Mouse (Mus musculus) forebrain, embryonic 16.5 days (tissue): Measurements from ENCODE around the gene Atf2. TPM values are rescaled to one million over a fixed set of nuclear protein-coding genes. Genes with fewer than 3 reads are reported as not detected.
A peak's percentile ranks its signal among the peaks of the same experiment; 100 is the strongest.

Source experiments
- ATAC-seq: fragments of 200-750 bp; cut with Nextera tagmentation; 2 replicates; pipeline ENCODE4 v1.8.0; 2017; ENCODE audit warnings: mild to moderate bottlenecking, moderate library complexity
- H3K27ac ChIP-seq: fragments of 300-500 bp; sonication (generic); 2 replicates; pipeline ENCODE4 v1.5.1; 2014; ENCODE audit warnings: low read length, control low read depth
- H3K27me3 ChIP-seq: fragments of 300-500 bp; sonication (generic); replicated peaks from 2 replicates; pipeline ENCODE4 v1.6.1; 2014; ENCODE audit warnings: low read length; ENCODE audit not compliant: control insufficient read depth, insufficient read depth
- H3K36me3 ChIP-seq: fragments of 300-500 bp; sonication (generic); 2 replicates; pipeline ENCODE4 v1.6.1; 2014; ENCODE audit not compliant: control insufficient read depth, insufficient read depth
- H3K4me1 ChIP-seq: fragments of 300-500 bp; sonication (generic); replicated peaks from 2 replicates; pipeline ENCODE4 v1.6.1; 2014; ENCODE audit warnings: low read length; ENCODE audit not compliant: control insufficient read depth, insufficient read depth
- H3K4me2 ChIP-seq: fragments of 300-500 bp; sonication (generic); 2 replicates; pipeline ENCODE4 v1.6.1; 2014; ENCODE audit warnings: mild to moderate bottlenecking, low read length, control low read depth
- H3K4me3 ChIP-seq: fragments of 300-500 bp; sonication (generic); replicated peaks from 2 replicates; pipeline ENCODE4 v1.5.1; 2014; ENCODE audit warnings: mild to moderate bottlenecking, low read length, control low read depth
- H3K9ac ChIP-seq: fragments of 300-500 bp; sonication (generic); replicated peaks from 2 replicates; pipeline ENCODE4 v1.6.1; 2014; ENCODE audit warnings: low read depth, low read length, control low read depth
- H3K9me3 ChIP-seq: fragments of 300-500 bp; sonication (generic); 2 replicates; pipeline ENCODE4 v1.6.1; 2016; ENCODE audit warnings: low read length; ENCODE audit not compliant: control insufficient read depth
- WGBS: fragments of 180-500 bp; shearing (Covaris S2); extraction: QIAGEN DNeasy Blood & Tissue Kit; methylation state at CpG from one replicate; pipeline ENCODE4 v1.1.7; 2014; 5-methylcytosine and 5-hydroxymethylcytosine counted together
- polyA plus RNA-seq: library from polyadenylated mRNA; unstranded; fragments of >200 nt; fragmentation: Nextera tagmentation; extraction: Ambion mirVana; gene quantifications from 2 replicates; pipeline ENCODE4 v1.2.1, GENCODE M21; 2015

The Atf2 gene
- polyA plus RNA-seq: 123 and 124 TPM in 2 replicates

DNA sequence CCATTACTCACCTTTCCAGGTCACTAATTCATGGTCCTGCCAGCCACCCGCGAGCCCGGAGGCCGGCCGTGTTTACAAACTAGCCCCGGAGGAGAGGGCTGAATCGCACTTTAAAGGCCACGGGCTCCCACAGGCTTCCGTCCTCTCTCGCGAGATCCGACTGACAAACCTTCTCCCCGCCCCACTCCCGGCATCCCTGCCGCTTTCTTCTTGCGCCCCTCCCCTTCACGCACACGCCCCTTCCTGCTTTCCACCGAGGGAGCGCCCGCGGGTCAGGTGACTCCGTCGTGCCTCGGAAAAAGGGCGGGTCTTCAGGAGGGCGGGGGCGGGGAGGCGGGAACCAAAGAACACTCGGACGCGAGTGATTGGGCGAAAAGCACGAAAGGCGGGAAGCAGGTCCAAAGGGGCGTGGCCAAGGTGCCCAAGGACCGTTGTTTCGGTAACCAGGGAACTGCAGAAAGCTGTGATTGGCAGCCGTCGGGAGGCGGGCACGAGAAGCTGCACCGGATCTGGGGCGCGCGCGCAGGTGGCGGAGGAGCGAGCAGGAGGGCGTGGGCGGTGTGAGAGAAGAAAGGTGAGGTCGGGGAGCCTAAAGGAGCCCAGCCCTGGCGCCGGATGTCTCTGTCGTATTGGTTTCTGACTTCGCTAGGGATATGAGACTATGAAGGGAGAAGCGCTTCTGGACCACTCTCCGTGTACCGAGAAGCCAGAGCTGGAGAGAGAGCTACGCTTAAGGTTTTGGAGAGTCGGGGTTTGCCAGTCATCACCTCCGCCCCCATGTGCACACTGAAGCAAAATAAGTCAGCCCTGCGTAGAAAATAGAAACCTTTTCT lies at the start of gene Atf2:
Gene Atf2 (minus strand): TSS at position 176 of the 833 bp plus-strand sequence.
- peak within 1 kb of the TSS; percentile 96 for H3K9ac ChIP-seq
- no peaks in the 10 kb centered on the region for H3K36me3 ChIP-seq
- peak within 1 kb of the TSS; percentile 78 for H3K4me2 ChIP-seq
- peak within 1 kb of the TSS; percentile 100 for H3K4me3 ChIP-seq
- no peaks in the 10 kb centered on the region for H3K27me3 ChIP-seq
- peaks cover 8% of the 10 kb centered on the region; the same call in 1 of the 2 replicates for H3K4me1 ChIP-seq
- peak within 1 kb of the TSS; percentile 95 for H3K27ac ChIP-seq
- no peaks in the 10 kb centered on the region for H3K9me3 ChIP-seq
- WGBS: under 1% methylated on average over 63 of the region's 63 CpGs
- peak; percentile 96 for ATAC-seq

- Histone ChIP-seq H3K27ac (no peak overlapping the region), H3K4me3 (no peak overlapping the region), H3K9me3 (no peaks in the 10 kb centered on the region), H3K9ac (no peak overlapping the region), H3K4me1 (0 out of 2 replicates have a peak, but pooled peaks cover 3% of the 10 kb centered on the region), H3K4me2 (no peak overlapping the region), H3K27me3 (no peaks in the 10 kb centered on the region), H3K36me3 (no peaks in the 10 kb centered on the region)
- 32% methylated on average over 1 of the region's 1 CpGs for WGBS
- ATAC-seq: no peak
Observed at GRCm38 (mm10) chr2:73941281-73941680, 48.8 kb upstream of the Atf2 start.

- WGBS: 67% methylated on average over 7 of the region's 7 CpGs
- Histone ChIP-seq H3K9me3 (no peaks in the 10 kb centered on the region), H3K27me3 (no peaks in the 10 kb centered on the region), H3K4me2 (no peak overlapping the region), H3K4me3 (no peak overlapping the region), H3K4me1 (0 out of 2 replicates have a peak, but pooled peaks cover 3% of the 10 kb centered on the region), H3K9ac (no peak overlapping the region), H3K27ac (no peak overlapping the region), H3K36me3 (no peaks in the 10 kb centered on the region)
- ATAC-seq: no peak
Observed at GRCm38 (mm10) chr2:73940471-73940870, 48.0 kb upstream of the Atf2 start.

GRCm38 (mm10) chr2:73938896-73939295 lies 46.5 kb upstream of the Atf2 start:
- 86% methylated on average over 2 of the region's 2 CpGs for WGBS
- no peaks in the 10 kb centered on the region for H3K27me3 ChIP-seq
- no peak for ATAC-seq
- H3K27ac ChIP-seq: no peak overlapping the region
- no peak overlapping the region for H3K4me3 ChIP-seq
- H3K36me3 ChIP-seq: no peaks in the 10 kb centered on the region
- H3K4me1 ChIP-seq: 0 out of 2 replicates have a peak, but pooled peaks cover 3% of the 10 kb centered on the region
- no peaks in the 10 kb centered on the region for H3K9me3 ChIP-seq
- no peak overlapping the region for H3K4me2 ChIP-seq
- no peak overlapping the region for H3K9ac ChIP-seq

- ATAC-seq: peak; percentile 83
- 31% methylated on average over 8 of the region's 8 CpGs for WGBS
Observed at GRCm38 (mm10) chr2:73932676-73933313, 40.4 kb upstream of the Atf2 start.

DNA sequence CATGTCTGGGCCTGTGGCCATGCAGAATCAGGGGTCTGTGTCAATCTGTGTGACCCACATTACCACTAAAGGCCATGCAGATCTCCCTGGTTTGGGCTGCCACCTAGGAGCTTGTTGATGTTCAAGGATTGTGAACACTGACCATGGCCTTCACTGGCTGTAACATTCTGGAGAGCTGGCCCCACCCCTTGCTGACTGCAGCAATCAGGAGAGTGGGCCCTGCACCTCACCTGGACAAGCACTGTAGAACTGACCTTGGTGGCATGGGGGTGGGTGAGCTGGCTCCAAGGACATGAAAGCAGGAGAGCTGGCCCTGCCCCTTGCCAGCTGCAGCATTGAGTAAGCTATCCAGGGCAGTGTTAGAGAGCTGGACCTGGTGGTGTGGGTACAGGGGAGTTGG lies 35.3 kb upstream of the Atf2 start:
- Histone ChIP-seq H3K4me3 (no peak overlapping the region), H3K4me2 (no peak overlapping the region), H3K9ac (no peak overlapping the region), H3K27me3 (no peaks in the 10 kb centered on the region), H3K9me3 (no peaks in the 10 kb centered on the region; the same call in 1 of the 2 replicates), H3K4me1 (peaks cover 13% of the 10 kb centered on the region), H3K27ac (no peak overlapping the region), H3K36me3 (no peaks in the 10 kb centered on the region)
- no peak for ATAC-seq

More at GRCm38 (mm10) chr2:73932676-73933313, 40.4 kb upstream of the Atf2 start:
- H3K9ac ChIP-seq: no peak overlapping the region
- no peaks in the 10 kb centered on the region for H3K36me3 ChIP-seq
- H3K4me3 ChIP-seq: no peak overlapping the region
- peaks cover 14% of the 10 kb centered on the region for H3K4me1 ChIP-seq
- peak overlapping the region; percentile 24; the same call in 1 of the 2 replicates for H3K27ac ChIP-seq
- H3K27me3 ChIP-seq: no peaks in the 10 kb centered on the region
- peak overlapping the region; percentile 13 for H3K4me2 ChIP-seq
- no peaks in the 10 kb centered on the region; the same call in 1 of the 2 replicates for H3K9me3 ChIP-seq

GRCm38 (mm10) chr2:73925539-73925938 lies 33.1 kb upstream of the Atf2 start:
- Histone ChIP-seq H3K4me1 (0 out of 2 replicates have a peak, but pooled peaks cover 2% of the 10 kb centered on the region), H3K36me3 (no peaks in the 10 kb centered on the region), H3K4me2 (no peak overlapping the region), H3K4me3 (no peak overlapping the region), H3K9ac (no peak overlapping the region), H3K27me3 (no peaks in the 10 kb centered on the region), H3K9me3 (no peaks in the 10 kb centered on the region; the same call in 1 of the 2 replicates), H3K27ac (no peak overlapping the region)
- 61% methylated on average over 3 of the region's 3 CpGs for WGBS
- ATAC-seq: peak; percentile 62; the same call in 1 of the 2 replicates

DNA sequence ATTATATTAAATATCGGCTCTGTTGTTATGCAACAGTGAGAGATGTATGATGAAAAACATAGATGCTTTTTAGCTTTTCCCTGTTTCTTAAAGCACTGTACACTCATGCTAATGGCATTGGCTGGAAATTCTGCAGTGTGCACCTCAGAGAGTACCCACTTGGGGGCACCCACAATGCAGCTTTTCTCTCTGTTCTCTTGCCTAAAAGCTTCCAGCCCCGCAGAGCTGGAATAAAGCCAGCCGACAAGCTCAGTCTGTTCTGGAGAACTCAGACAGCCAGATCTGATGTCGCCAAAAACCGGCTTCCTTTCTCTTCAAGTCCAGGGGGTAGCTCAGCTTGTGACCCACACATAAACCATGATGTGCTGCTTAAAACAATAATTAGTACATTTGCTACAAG lies 32.6 kb upstream of the Atf2 start:
- 0 out of 2 replicates have a peak, but pooled peaks cover 2% of the 10 kb centered on the region for H3K4me1 ChIP-seq
- WGBS: 15% methylated on average over 5 of the region's 5 CpGs
- no peaks in the 10 kb centered on the region for H3K27me3 ChIP-seq
- H3K4me2 ChIP-seq: no peak overlapping the region
- H3K36me3 ChIP-seq: no peaks in the 10 kb centered on the region
- H3K9ac ChIP-seq: no peak overlapping the region; the same call in 1 of the 2 replicates
- no peak overlapping the region for H3K4me3 ChIP-seq
- no peaks in the 10 kb centered on the region; the same call in 1 of the 2 replicates for H3K9me3 ChIP-seq
- ATAC-seq: peak; percentile 94
- H3K27ac ChIP-seq: no peak overlapping the region

GRCm38 (mm10) chr2:73919642-73920041 lies 27.2 kb upstream of the Atf2 start:
- Histone ChIP-seq H3K27me3 (no peaks in the 10 kb centered on the region), H3K9me3 (no peaks in the 10 kb centered on the region), H3K27ac (no peak overlapping the region), H3K4me1 (no peaks in the 10 kb centered on the region), H3K4me2 (no peak overlapping the region), H3K4me3 (no peak overlapping the region), H3K36me3 (no peaks in the 10 kb centered on the region), H3K9ac (no peak overlapping the region)
- 68% methylated on average over 7 of the region's 7 CpGs for WGBS
- no peak for ATAC-seq
